Mouse (Mus musculus) right cerebral cortex, postnatal 25 days (tissue): ENCODE data around the gene Smim15.
A peak's percentile ranks its signal among the peaks of the same experiment; 100 is the strongest.

Experiments
- DNase-seq: peaks from one replicate; pipeline ENCODE4 v3.0.0; 2022

The Smim15 gene

GRCm38 (mm10) chr13:108044222-108044941, at the start of gene Smim15:
Smim15 (plus strand) TSS chr13:108044446.
- peak; percentile 88 for DNase-seq

DNA sequence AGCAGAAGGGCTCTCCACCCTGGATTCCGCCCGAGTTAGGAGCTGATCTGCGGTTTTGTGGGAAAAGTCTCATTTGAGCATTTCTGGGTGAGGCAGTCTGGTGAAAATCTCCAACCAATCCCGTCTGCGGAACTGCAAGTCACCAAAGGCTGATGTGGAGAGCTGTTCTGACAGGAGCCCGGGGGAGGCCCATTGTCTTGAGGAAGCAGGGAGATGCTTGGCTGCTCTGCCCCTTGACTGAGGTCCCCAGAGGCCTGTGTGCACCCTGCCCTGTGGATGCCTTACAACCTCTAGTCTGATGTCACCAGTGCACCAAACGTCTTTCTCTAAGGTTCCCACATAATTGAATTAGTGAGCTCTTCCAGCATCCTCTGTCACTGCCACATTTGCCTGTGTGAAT, 49.0 kb upstream of the Smim15 start:
- DNase-seq, result no peak

GRCm38 (mm10) chr13:107996301-107996700, 47.9 kb upstream of the Smim15 start:
- DNase-seq, result no peak

- DNase-seq, result no peak
Observed at GRCm38 (mm10) chr13:108007861-108008260, 36.4 kb upstream of the Smim15 start.

- DNase-seq, result no peak
Observed at GRCm38 (mm10) chr13:108013110-108013509, 31.1 kb upstream of the Smim15 start.

- DNase-seq, result no peak
Observed at GRCm38 (mm10) chr13:108013839-108014238, 30.4 kb upstream of the Smim15 start.

GRCm38 (mm10) chr13:108015166-108015565, 29.1 kb upstream of the Smim15 start:
- DNase-seq, result no peak

GRCm38 (mm10) chr13:108017349-108017748, 26.9 kb upstream of the Smim15 start:
- no peak for DNase-seq

- DNase-seq, result no peak
Observed at GRCm38 (mm10) chr13:108025802-108026201, 18.4 kb upstream of the Smim15 start.

- DNase-seq, result no peak
Observed at GRCm38 (mm10) chr13:108032789-108033188, 11.5 kb upstream of the Smim15 start.

DNA sequence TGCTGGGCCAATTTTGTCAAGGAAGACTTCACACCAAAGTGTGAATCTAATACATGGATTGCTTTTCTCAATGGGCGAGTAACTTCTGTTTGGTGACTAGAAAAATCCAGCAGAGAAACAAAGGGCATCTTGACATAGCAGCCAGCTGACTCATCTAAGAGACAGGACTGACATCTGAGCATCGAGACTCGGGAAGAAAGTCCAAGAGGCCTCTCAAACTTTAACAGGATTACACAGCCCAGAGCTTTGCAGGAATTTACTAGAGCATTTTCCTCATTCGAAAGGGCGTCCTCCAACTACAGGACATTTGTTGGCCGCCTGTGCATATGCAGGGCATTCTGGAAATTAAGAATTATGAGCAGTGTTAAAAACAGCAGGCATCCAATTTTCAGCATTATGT, 4.9 kb upstream of the Smim15 start:
- DNase-seq, result no peak

DNA sequence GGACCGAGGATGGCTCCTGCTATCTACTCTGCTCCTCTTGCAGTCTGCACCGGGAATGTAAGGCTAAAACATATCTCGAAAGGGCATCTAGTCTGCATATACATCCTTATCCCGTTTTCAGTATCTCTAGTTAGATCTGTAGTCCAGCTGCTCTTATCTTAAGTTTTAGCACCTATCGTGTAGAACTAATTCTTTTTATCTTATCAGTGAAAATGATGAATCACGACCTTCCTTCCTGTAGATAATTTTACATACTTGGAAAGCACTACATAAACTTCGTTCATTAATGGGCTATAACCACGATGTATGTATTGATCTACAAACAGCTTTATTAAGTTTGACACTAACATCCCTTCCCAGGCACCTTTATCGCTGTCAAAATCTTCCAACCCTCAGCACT, 4.3 kb upstream of the Smim15 start:
- no peak for DNase-seq

DNA sequence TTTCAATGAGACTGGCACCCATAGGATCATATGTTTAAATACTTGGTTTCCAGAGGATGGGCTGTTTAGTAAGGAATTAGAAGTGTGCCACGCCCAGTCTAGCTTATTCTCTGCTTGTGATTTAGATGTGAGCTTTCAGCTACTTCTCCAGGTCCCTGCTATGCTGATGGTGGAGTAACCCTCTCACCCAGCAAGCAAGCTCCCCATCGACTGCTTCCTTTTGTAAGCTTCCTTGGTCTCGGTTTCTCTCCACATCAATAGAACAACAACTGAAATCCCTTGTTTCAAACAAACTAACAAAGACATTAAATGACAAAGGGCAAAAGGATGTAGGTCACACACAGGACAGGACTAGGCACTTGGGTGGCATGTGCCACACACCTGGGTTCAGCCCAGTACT, 3.8 kb upstream of the Smim15 start:
- DNase-seq, result no peak

DNA sequence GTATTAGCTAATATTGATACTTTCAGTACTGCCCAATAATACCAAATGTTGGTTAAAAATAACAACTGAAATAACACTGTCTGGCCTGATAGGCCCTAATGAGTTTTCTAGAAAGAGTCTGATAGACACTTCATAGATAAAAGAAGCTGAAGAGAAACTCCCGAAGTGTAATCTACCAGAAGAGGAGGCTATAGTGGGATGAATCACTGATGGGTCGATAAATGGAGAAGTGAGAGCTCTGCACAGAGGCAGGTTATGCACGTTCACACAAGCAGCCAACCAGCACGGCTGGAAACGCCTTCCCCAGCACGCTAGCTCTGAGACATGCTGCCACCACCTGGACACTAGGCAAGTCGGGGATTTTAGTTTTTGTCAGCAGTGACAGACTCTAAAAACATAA, 2.9 kb upstream of the Smim15 start:
- DNase-seq, result peak; percentile 62

- DNase-seq, result peak; percentile 13
Observed at GRCm38 (mm10) chr13:108043431-108044221, 620 bp upstream of the Smim15 start.

DNA sequence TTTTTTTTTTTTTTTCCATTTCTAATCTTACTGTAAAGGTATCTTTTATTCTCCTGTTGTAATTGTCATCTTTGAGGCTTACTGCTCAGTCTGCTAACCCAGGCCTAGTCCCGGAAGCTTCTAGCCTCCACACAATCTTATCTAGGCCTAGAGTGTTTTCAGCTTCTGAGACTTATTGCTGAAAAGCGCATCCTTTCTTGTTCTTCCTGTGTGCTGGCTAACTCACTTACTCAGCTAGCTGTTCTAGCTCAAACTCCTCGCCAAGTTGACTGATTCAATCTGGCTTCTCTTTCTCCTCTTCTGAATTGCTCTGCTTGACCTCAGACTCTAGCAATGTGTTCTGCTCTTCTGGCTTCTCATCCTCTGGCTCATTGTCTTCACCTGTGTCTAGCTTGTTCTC, 1.4 kb downstream of the Smim15 start:
- DNase-seq, result no peak

DNA sequence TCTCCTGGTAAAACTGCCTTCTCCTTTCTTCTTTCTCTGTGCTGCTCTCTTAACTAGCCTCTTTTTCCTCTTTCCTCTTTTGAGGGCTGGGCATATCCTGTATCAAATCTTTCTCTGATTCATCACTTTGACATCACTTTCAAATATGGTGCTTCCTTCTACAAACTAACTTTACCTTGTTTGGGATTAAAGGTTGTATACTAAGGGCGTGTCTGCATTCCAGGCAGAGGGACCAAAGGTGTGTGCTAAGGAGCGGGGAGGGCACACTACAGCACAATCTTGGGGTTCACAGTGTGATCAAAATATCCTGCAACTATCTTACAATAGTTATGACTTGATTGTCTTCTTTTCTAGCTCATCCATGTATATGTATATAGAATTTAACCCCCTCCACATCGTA, 1.8 kb downstream of the Smim15 start:
- DNase-seq, result no peak

- no peak for DNase-seq
Observed at GRCm38 (mm10) chr13:108046891-108047290, 2.6 kb downstream of the Smim15 start.

DNA sequence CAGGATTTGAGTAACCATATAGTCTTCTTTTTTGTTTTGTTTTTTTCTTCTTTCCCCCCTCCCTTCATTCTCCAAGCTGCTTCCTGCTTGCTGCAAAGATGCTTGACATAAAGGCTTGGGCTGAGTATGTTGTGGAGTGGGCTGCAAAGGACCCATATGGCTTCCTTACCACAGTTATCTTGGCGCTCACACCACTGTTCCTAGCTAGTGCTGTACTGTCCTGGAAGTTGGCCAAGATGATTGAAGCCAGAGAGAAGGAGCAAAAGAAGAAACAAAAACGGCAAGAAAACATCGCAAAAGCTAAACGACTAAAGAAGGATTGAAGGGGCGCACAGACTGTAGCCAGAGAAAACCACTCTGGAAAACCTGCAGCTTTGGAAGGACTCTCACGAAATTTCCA, 3.1 kb downstream of the Smim15 start:
- DNase-seq, result no peak

DNA sequence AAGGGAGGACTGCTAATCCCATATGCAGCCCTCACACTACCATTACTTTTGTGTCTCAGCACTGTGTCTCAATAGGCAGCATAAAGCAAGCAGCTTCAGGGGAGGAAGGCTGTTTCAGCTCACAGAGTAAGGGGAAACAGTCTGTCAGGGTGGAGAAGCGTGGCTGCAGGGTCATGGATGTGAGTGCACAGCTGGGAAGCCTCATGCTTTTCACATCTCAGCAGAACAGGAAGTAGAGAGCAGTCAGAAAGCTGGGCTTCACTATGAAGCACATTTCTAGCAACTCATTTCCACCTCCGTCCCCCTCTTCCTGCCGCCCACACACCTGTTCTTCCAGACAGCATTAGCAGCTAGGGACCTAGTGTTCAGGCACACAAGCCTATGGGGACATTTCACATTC, 12.7 kb downstream of the Smim15 start:
- no peak for DNase-seq

- no peak for DNase-seq
Observed at GRCm38 (mm10) chr13:108060286-108060885, 16.1 kb downstream of the Smim15 start.

DNA sequence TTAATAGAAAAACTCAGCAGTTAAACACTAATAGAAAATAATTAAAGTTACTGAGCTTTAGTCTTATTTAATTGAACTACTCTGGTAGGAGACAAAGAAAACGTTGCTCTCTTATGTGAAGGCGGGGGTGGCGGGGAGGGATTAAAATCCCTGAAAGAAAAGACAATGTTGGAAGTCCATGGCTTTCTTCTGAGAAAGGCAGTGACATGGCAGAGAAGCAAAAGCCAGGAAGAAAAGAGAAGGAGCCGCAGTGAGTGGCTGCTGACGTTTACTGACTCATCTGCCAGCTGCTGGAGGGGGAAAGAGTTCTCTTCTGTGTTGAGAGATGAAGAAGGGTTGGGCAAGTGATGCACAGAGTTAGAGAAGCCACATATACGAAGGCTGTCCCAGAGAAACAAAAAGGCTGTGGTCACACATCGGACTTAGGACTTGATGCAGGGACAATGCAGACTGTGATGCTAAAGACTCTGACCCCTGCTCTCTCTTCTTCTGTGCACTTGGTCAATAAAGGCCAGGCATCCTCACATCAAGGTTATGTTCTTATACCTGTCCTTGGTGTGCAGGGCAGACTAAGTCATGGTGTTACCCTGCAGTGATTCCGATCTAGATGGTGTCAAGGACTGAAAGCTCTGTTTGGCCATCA, 16.8 kb downstream of the Smim15 start:
- DNase-seq, result no peak

GRCm38 (mm10) chr13:108062900-108063299, 18.7 kb downstream of the Smim15 start:
- no peak for DNase-seq
